ENCODE assay signal across 11 mouse cellular contexts in the genomic region with DNA sequence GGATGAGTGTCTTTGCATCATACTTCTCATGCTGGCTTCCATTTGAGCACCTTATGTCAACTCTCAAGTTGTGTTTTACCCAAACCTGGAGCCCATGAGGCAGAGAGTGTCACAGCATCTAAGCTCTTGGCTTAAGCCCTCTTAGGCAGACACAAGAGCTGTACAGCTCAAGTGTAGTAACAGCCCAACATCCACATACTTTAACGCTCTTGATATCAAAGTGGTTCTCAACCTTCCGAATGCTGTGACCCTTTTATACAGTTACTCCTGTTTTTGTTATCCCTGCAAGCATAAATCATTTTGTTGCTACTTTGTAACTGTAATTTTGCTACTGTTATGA.
DNase-seq lines count a peak whose midpoint lies in the region; ATAC-seq lines count a peak whose summit lies in the region.
"Had no signal": no experiment of that assay in that cellular context is flagged by ENCODE, and none has a peak within 500 bp of the region (broad histone marks: within the 10 kb centered on the region; RNA-seq: fewer than 3 reads in every experiment).

No protein-coding gene starts in this region.

- H3K9ac ChIP-seq in heart, embryonic 16.5 days (ENCODE audit: low read length), result no peak overlapping the region
- H3K9ac ChIP-seq in liver, embryonic 13.5 days, result peak overlapping the region; percentile 74; the same call in 1 of the 2 replicates
- no peak overlapping the region for H3K9ac ChIP-seq in liver, embryonic 11.5 days (ENCODE audit: low read depth, low read length)
- H3K9ac ChIP-seq in limb, embryonic 12.5 days (replicated peaks), result no peak overlapping the region
- H3K9ac ChIP-seq: midbrain, embryonic 12.5 days had no signal

- H3K4me3 ChIP-seq in heart, embryonic 16.5 days (ENCODE audit: low read length), result no peak overlapping the region
- H3K4me3 ChIP-seq in liver, embryonic 13.5 days (replicated peaks), result no peak overlapping the region
- H3K4me3 ChIP-seq in liver, embryonic 11.5 days (ENCODE audit: low read depth, low read length), result no peak overlapping the region
- no peak overlapping the region for H3K4me3 ChIP-seq in limb, embryonic 12.5 days (replicated peaks)
- H3K4me3 ChIP-seq: midbrain, embryonic 12.5 days had no signal

- no peaks in the 10 kb centered on the region for H3K36me3 ChIP-seq in heart, embryonic 16.5 days (ENCODE audit: control insufficient read depth, insufficient read depth)
- 0 out of 2 replicates have a peak, but pooled peaks cover 2% of the 10 kb centered on the region for H3K36me3 ChIP-seq in liver, embryonic 13.5 days
- no peaks in the 10 kb centered on the region for H3K36me3 ChIP-seq in liver, embryonic 11.5 days (ENCODE audit: control insufficient read depth, insufficient read depth, low read length)
- H3K36me3 ChIP-seq in limb, embryonic 12.5 days, result no peaks in the 10 kb centered on the region
- H3K36me3 ChIP-seq: midbrain, embryonic 12.5 days had no signal

- DNase-seq in heart, postnatal 4 days, result no peak
- no peak for DNase-seq in liver, embryonic 13.5 days
- no peak for DNase-seq in liver, embryonic 11.5 days (ENCODE audit: low spot score)
- DNase-seq in lung, postnatal 25 days (ENCODE audit: low spot score), result peak; percentile 42
- no peak for DNase-seq in left cerebral cortex, adult 8-10 months (ENCODE audit: low spot score in 2 of 2)
- DNase-seq: cerebellum, adult 8-10 months; layer of hippocampus, postnatal 36 days had no signal

- H3K9me3 ChIP-seq in heart, embryonic 16.5 days (replicated peaks; ENCODE audit: control insufficient read depth, low read length), result no peaks in the 10 kb centered on the region
- no peaks in the 10 kb centered on the region for H3K9me3 ChIP-seq in liver, embryonic 13.5 days (replicated peaks)
- H3K9me3 ChIP-seq in liver, embryonic 11.5 days (ENCODE audit: control insufficient read depth, low read length), result no peaks in the 10 kb centered on the region
- H3K9me3 ChIP-seq in limb, embryonic 12.5 days, result no peaks in the 10 kb centered on the region
- H3K9me3 ChIP-seq: midbrain, embryonic 12.5 days had no signal

- peak overlapping the region; percentile 83 for H3K27ac ChIP-seq in heart, embryonic 16.5 days (ENCODE audit: low read length)
- H3K27ac ChIP-seq in liver, embryonic 13.5 days, result peak overlapping the region; percentile 98
- no peak overlapping the region for H3K27ac ChIP-seq in liver, embryonic 11.5 days (ENCODE audit: low read depth, low read length)
- peak overlapping the region; percentile 79 for H3K27ac ChIP-seq in limb, embryonic 12.5 days
- H3K27ac ChIP-seq: midbrain, embryonic 12.5 days had no signal

- H3K4me2 ChIP-seq in heart, embryonic 16.5 days (ENCODE audit: low read depth, low read length), result no peak overlapping the region
- H3K4me2 ChIP-seq in liver, embryonic 13.5 days, result no peak overlapping the region
- H3K4me2 ChIP-seq in liver, embryonic 11.5 days, result no peak overlapping the region
- H3K4me2 ChIP-seq in limb, embryonic 12.5 days, result no peak overlapping the region
- H3K4me2 ChIP-seq: midbrain, embryonic 12.5 days had no signal

- whole genome bisulfite sequencing in heart, embryonic 16.5 days, result 62% methylated on average over 2 of the region's 2 CpGs
- 93% methylated on average over 2 of the region's 2 CpGs for WGBS in liver, embryonic 13.5 days (ENCODE audit: insufficient replicate concordance)
- 91% methylated on average over 2 of the region's 2 CpGs for WGBS in liver, embryonic 11.5 days
- WGBS in limb, embryonic 12.5 days, result 94% methylated on average over 2 of the region's 2 CpGs

- peaks cover 59% of the 10 kb centered on the region for H3K4me1 ChIP-seq in heart, embryonic 16.5 days (ENCODE audit: control insufficient read depth, insufficient read depth, low read length)
- peaks cover 81% of the 10 kb centered on the region for H3K4me1 ChIP-seq in liver, embryonic 13.5 days (replicated peaks)
- H3K4me1 ChIP-seq in liver, embryonic 11.5 days (replicated peaks; ENCODE audit: control insufficient read depth, insufficient read depth, low read length), result peaks cover 24% of the 10 kb centered on the region
- H3K4me1 ChIP-seq in limb, embryonic 12.5 days (replicated peaks), result peaks cover 18% of the 10 kb centered on the region

- no peaks in the 10 kb centered on the region for H3K27me3 ChIP-seq in heart, embryonic 16.5 days (ENCODE audit: control insufficient read depth, insufficient read depth, low read length)
- H3K27me3 ChIP-seq in liver, embryonic 13.5 days, result no peaks in the 10 kb centered on the region
- H3K27me3 ChIP-seq in liver, embryonic 11.5 days (replicated peaks; ENCODE audit: control insufficient read depth, insufficient read depth, low read length), result no peaks in the 10 kb centered on the region
- H3K27me3 ChIP-seq in limb, embryonic 12.5 days, result no peaks in the 10 kb centered on the region
- H3K27me3 ChIP-seq: CH12.LX; midbrain, embryonic 12.5 days had no signal

- no peak for ATAC-seq in heart, embryonic 16.5 days (replicated peaks; ENCODE audit: extremely low read depth, insufficient read depth, low FRiP score)
- no peak for ATAC-seq in liver, embryonic 13.5 days (ENCODE audit: low read depth)
- ATAC-seq in liver, embryonic 11.5 days (replicated peaks; ENCODE audit: low FRiP score), result no peak
- ATAC-seq in limb, embryonic 12.5 days (ENCODE audit: insufficient number of reproducible peaks, insufficient read depth, low FRiP score, low TSS enrichment, low read depth), result no peak
